Mouse (Mus musculus) embryonic fibroblast, embryonic 13.5 days (primary cell): Measurements from ENCODE around the gene Rimklb. TPM values are rescaled to one million over a fixed set of nuclear protein-coding genes. Genes with fewer than 3 reads are reported as not detected.

Source experiments
- H3K27ac ChIP-seq: 2 replicates; pipeline ENCODE4 v1.5.1; 2012; ENCODE audit warnings: low read length, control low read depth, inconsistent platforms; ENCODE audit not compliant: insufficient read depth
- H3K4me1 ChIP-seq: 2 replicates; pipeline ENCODE4 v1.6.1; 2011; ENCODE audit warnings: low read length; ENCODE audit not compliant: control insufficient read depth, insufficient read depth
- H3K4me3 ChIP-seq: 2 replicates; pipeline ENCODE4 v1.5.1; 2011; ENCODE audit warnings: mild to moderate bottlenecking, control low read depth, low read length; ENCODE audit not compliant: insufficient read depth
- CTCF ChIP-seq: IDR thresholded peaks from 2 replicates; pipeline ENCODE4 v1.5.1; 2011; ENCODE audit warnings: mild to moderate bottlenecking, control low read depth, low read length, moderate library complexity, borderline replicate concordance; ENCODE audit not compliant: insufficient read depth
- POLR2A ChIP-seq: IDR thresholded peaks from 2 replicates; pipeline ENCODE4 v1.6.1; 2011; ENCODE audit warnings: low read depth, mild to moderate bottlenecking, control low read depth, low read length, moderate library complexity
- polyA plus RNA-seq: library from polyadenylated mRNA; stranded (reverse); fragments of >200 nt; gene quantifications from 2 replicates; pipeline ENCODE4 v1.2.4, GENCODE M21; 2011; ENCODE audit warnings: low read depth; ENCODE audit not compliant: missing spikeins, insufficient read length

Gene Rimklb
- polyA plus RNA-seq, 1 experiment: 1.3 TPM

DNA sequence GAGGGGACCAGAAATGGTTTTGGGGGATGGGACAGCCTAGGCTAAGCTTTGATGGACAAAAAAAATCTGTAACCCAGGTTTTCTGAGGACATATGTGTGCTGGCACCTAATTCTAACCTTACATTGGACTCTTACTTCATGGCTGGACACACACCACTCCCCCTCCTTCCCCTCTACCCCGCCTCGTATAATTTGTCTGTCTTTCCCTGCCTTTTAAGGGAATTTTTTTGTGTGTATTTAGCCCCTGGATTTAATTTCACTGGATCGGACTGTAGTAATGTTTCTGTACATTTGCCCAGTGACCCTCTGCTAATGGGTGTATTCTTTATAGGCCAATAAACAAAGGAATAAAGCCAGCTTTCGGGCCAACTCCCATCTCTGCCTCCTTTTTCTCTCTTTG lies 6.5 kb upstream of the Rimklb start:
- H3K27ac ChIP-seq: no peak overlapping the region
- H3K4me3 ChIP-seq: no peak overlapping the region
- no peaks in the 10 kb centered on the region for H3K4me1 ChIP-seq
- TF ChIP-seq POLR2A (no peak), CTCF (no peak)

DNA sequence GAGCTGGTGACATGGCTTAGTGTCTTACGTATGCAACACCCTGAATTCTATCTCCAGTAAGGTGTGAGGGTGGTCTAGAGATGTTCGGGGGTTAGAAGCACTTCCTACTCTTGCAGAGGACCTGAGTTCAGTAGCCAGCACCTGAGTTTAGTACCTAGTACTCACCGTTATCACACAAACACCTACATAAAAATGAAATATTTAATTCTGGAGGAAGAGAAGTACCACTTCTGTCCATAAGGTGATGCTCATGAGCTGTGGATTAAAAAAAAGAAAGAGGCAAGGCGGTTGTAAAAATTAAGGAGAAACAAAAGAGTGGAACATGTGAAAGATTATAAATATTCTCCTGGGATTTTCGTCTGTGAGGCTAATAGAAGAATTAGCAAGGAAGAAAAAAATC lies 2.1 kb downstream of the Rimklb start:
- no peak overlapping the region for H3K4me3 ChIP-seq
- H3K27ac ChIP-seq: no peak overlapping the region
- TF ChIP-seq CTCF (no peak), POLR2A (no peak)
- H3K4me1 ChIP-seq: peaks cover 10% of the 10 kb centered on the region

DNA sequence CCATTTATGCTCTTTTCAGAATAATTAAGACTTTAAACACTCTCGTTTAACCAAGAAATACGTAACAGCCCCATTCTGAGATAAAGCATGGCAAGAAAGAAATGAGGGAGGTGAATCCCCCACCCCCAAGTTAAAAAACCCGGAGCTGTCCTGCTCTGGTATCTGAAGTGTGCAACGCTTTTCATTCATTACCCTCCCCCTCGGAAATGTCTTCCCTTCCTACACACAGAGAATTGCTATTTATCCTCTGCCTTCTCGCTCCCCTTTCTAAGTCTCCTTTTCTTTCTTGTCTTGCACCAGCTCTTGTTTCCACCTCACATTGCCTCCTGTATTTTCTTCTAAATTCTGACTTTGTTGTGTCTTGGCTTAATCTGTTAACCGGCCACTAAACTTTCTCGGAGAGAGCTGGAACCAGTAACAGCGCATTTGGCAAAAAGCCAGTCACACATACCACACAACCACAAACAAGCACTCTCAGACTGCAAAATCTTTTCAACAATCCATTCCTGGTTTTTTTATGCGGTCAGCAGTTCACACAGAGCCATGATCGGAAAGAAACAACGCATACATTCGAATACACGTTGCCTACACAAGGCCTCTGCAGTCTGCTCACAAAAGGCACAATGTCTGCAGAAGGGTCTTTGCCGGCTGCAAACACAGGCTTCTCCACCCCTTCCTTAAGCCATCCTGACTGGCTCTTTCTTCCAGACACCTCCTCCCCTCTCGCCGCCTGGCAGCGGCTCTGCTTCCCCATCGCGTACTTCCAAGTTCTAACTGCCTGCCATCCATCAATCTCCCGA lies 3.3 kb downstream of the Rimklb start:
- peak overlapping the region; percentile 17 for H3K4me3 ChIP-seq

GRCm38 (mm10) chr6:122493799-122494472 lies 4.6 kb downstream of the Rimklb start:
- H3K27ac ChIP-seq: no peak overlapping the region
- no peak overlapping the region for H3K4me3 ChIP-seq
- H3K4me1 ChIP-seq: peaks cover 10% of the 10 kb centered on the region
- TF ChIP-seq CTCF: no peak
- TF ChIP-seq POLR2A: no peak

More for the DNA sequence above, 3.3 kb downstream of the Rimklb start:
- Histone ChIP-seq H3K27ac (peak overlapping the region; percentile 19; the same call in 1 of the 2 replicates), H3K4me1 (peaks cover 10% of the 10 kb centered on the region)
- TF ChIP-seq CTCF: no peak
- no peak for TF ChIP-seq POLR2A

- no peak for TF ChIP-seq CTCF
- Histone ChIP-seq H3K4me1 (peaks cover 10% of the 10 kb centered on the region), H3K4me3 (no peak overlapping the region), H3K27ac (no peak overlapping the region)
Observed at GRCm38 (mm10) chr6:122492479-122492878, 6.1 kb downstream of the Rimklb start.

DNA sequence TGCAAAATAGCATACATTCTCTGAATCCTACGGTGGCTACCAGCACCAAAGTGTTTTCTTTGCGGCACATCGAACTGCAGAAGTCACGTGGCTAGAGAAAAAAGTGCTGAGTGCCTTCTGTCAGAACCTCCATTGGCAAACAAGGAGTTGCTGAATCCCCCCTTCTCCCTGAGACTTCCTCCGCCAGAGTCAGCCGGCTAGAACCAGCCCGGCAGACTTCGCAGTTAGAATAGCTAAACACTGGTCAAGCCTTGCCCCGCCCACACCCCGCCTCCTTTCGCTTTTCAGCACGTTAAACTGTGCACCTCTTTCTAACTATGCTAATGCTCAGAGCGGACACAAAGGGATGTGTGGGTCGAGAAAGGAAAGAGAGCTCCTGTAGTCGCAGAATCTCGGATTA lies 7.0 kb downstream of the Rimklb start:
- Histone ChIP-seq H3K4me1 (peaks cover 10% of the 10 kb centered on the region), H3K4me3 (peak overlapping the region; percentile 50), H3K27ac (no peak overlapping the region)
- TF ChIP-seq POLR2A (peak; percentile 33; the same call in 1 of the 2 replicates), CTCF (no peak)

- H3K4me1 ChIP-seq: peaks cover 10% of the 10 kb centered on the region
- H3K27ac ChIP-seq: no peak overlapping the region
- H3K4me3 ChIP-seq: peak overlapping the region; percentile 50
- TF ChIP-seq CTCF (no peak), POLR2A (no peak)
Observed at GRCm38 (mm10) chr6:122490929-122491512, 7.5 kb downstream of the Rimklb start.

DNA sequence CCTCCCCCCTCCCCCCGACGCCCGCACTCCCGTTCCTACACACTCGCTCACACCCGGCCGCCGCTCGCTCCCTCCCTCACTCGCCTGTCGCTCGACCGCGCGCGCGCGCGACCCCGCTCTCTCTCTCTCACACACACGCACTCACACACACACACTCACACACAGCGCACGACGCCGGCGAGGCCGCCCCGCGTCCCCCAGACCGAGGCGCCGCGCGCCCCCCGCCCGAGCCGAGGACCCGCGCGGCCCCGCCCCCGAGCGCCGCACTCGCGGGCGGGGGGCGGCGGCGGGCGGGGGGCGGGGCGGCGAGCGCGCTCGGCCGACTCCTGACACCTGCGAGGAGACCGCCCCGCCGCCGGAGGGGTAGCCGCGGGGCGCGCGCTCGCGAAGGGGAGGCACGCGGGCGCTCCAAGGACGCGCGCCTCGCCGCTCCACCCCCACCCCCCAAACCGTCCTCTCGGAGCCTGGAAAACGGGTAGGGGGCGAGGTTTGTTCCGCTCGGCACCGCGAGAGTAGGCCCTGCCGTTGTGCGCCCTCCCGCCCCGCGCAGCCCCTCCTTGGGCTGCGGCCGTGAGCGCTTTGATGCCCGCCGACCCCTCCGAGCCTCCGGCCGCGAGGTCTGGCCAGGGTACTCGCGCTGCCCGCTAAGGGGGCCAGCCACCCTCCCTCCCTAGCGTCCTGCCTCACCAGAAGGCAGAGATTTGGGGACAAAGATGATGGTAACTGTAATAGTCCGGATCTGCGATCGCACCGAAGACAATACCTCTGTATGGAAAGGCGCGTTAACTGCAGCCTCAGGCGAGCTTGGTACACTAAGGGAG lies 12.1 kb downstream of the Rimklb start:
- Histone ChIP-seq H3K4me3 (peak overlapping the region; percentile 45), H3K27ac (no peak overlapping the region)
- TF ChIP-seq POLR2A (no peak), CTCF (no peak)

More for the DNA sequence above, 12.1 kb downstream of the Rimklb start:
- H3K4me1 ChIP-seq: no peaks in the 10 kb centered on the region
